Mouse (Mus musculus) liver, embryonic 12.5 days (tissue): Measurements from ENCODE around the gene Vps8. TPM values are rescaled to one million over a fixed set of nuclear protein-coding genes. Genes with fewer than 3 reads are reported as not detected.

Experiments used
- ATAC-seq: fragments of 200-750 bp; cut with Nextera tagmentation; 2 replicates; pipeline ENCODE4 v1.8.0; 2017; ENCODE audit warnings: moderate number of reproducible peaks, mild to moderate bottlenecking, moderate library complexity
- H3K27ac ChIP-seq: fragments of 300-500 bp; sonication (generic); 2 replicates; pipeline ENCODE4 v1.5.1; 2016; ENCODE audit warnings: mild to moderate bottlenecking
- H3K27me3 ChIP-seq: fragments of 300-500 bp; sonication (generic); replicated peaks from 2 replicates; pipeline ENCODE4 v1.6.1; 2016; ENCODE audit warnings: mild to moderate bottlenecking, moderate library complexity
- H3K36me3 ChIP-seq: fragments of 300-500 bp; sonication (generic); 2 replicates; pipeline ENCODE4 v1.6.1; 2016; ENCODE audit warnings: mild to moderate bottlenecking, moderate library complexity
- H3K4me1 ChIP-seq: fragments of 300-500 bp; sonication (generic); 2 replicates; pipeline ENCODE4 v1.6.1; 2016
- H3K4me2 ChIP-seq: fragments of 300-500 bp; sonication (generic); 2 replicates; pipeline ENCODE4 v1.6.1; 2016; ENCODE audit warnings: mild to moderate bottlenecking, moderate library complexity
- H3K4me3 ChIP-seq: fragments of 300-500 bp; sonication (generic); 2 replicates; pipeline ENCODE4 v1.5.1; 2016; ENCODE audit warnings: mild to moderate bottlenecking, moderate library complexity
- H3K9ac ChIP-seq: fragments of 300-500 bp; sonication (generic); 2 replicates; pipeline ENCODE4 v1.6.1; 2016; ENCODE audit warnings: mild to moderate bottlenecking, moderate library complexity
- H3K9me3 ChIP-seq: fragments of 300-500 bp; sonication (generic); replicated peaks from 2 replicates; pipeline ENCODE4 v1.6.1; 2016; ENCODE audit warnings: mild to moderate bottlenecking, moderate library complexity
- WGBS: fragments of 180-500 bp; shearing (Covaris S2); methylation state at CpG from one replicate; pipeline ENCODE4 v1.1.7; 2016; ENCODE audit not compliant: insufficient replicate concordance; 5-methylcytosine and 5-hydroxymethylcytosine counted together
- polyA plus RNA-seq: library from polyadenylated mRNA; unstranded; fragments of >200 nt; fragmentation: Nextera tagmentation; extraction: Ambion mirVana; gene quantifications from 2 replicates; pipeline ENCODE4 v1.2.1, GENCODE M21; 2016

Gene Vps8
- polyA plus RNA-seq, 1 experiment from 2014 or later: 10.0 TPM

DNA sequence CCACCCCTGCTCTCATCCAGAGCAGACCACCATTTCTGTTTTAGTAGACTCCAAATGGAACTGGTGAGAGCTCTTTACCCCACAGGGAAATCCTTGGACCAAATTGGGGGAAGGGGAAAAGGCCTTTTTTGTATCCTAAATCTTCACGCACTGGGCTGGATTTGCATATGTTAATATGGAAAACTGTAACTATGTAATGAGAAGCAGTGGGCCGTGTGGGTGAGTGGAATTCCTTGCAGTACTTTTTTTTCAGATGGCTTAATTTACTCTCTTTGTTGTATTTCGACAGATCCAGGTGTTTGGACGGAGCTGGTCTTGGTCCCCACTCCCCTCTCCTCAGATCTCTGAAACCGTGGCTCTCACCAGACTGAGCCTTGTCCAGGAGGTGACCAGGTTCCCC, 32.2 kb upstream of the Vps8 start:
- no peak overlapping the region for H3K9ac ChIP-seq
- H3K4me1 ChIP-seq: no peaks in the 10 kb centered on the region
- H3K27ac ChIP-seq: no peak overlapping the region
- 51% methylated on average over 5 of the region's 5 CpGs for WGBS
- H3K27me3 ChIP-seq: peaks cover 20% of the 10 kb centered on the region
- H3K36me3 ChIP-seq: no peaks in the 10 kb centered on the region
- no peak overlapping the region for H3K4me2 ChIP-seq
- no peak for ATAC-seq
- no peaks in the 10 kb centered on the region for H3K9me3 ChIP-seq
- no peak overlapping the region for H3K4me3 ChIP-seq

DNA sequence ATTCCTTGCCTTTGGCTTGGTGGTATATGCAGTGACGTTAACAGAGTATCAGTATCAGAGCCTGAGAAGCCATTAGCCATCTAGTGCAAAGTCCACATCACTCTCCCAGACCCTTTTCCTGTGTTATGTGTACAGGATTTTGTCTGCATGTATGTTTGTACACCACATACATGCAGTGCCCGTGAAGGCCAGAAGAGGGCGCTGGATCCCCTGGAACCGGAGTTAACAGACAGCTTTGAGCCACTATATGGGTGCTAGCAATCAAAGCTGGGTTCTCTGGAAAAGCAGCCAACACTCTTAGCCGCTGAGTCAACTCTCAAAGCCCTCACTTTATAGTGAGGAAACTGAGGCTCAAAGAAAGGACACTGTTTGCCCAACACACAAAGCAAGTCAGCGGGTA, 30.8 kb upstream of the Vps8 start:
- Histone ChIP-seq H3K9ac (no peak overlapping the region), H3K36me3 (no peaks in the 10 kb centered on the region), H3K27ac (no peak overlapping the region), H3K4me2 (no peak overlapping the region), H3K27me3 (peaks cover 17% of the 10 kb centered on the region), H3K4me1 (no peaks in the 10 kb centered on the region), H3K9me3 (no peaks in the 10 kb centered on the region), H3K4me3 (no peak overlapping the region)
- 55% methylated on average over 6 of the region's 6 CpGs for WGBS
- no peak for ATAC-seq

DNA sequence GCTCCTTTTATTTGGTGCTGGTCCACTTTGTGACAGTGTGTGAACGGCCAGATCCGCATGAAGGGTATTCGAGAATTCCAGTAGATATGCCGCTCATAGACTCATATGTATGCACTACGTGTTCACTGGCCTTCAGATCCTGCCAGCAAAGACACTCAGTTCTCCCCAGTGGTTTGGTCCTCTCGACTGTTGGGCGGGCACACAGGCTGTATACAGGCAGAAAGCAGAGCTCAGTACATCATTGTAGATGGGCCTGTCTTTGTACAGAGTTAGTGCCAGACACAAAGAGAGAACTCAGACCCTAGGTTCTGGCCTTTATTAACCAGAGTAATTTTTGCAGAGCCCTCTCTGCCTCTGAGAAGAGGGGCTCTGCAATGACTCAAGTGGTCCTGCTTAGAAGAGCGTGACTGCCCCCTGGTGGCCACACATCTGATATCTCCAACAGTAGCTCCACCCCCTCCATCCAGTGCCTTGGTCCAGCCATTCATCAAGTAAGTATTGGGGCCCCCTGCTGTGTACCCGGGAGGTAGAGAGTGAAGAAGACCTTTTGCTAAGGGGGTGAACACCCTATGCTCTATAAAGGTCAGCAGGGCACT, 30.3 kb upstream of the Vps8 start:
- Histone ChIP-seq H3K27me3 (peaks cover 17% of the 10 kb centered on the region), H3K4me3 (no peak overlapping the region), H3K4me1 (no peaks in the 10 kb centered on the region), H3K27ac (no peak overlapping the region), H3K4me2 (no peak overlapping the region), H3K36me3 (no peaks in the 10 kb centered on the region), H3K9ac (no peak overlapping the region), H3K9me3 (no peaks in the 10 kb centered on the region)
- 49% methylated on average over 9 of the region's 9 CpGs for WGBS
- ATAC-seq: peak; percentile 71

DNA sequence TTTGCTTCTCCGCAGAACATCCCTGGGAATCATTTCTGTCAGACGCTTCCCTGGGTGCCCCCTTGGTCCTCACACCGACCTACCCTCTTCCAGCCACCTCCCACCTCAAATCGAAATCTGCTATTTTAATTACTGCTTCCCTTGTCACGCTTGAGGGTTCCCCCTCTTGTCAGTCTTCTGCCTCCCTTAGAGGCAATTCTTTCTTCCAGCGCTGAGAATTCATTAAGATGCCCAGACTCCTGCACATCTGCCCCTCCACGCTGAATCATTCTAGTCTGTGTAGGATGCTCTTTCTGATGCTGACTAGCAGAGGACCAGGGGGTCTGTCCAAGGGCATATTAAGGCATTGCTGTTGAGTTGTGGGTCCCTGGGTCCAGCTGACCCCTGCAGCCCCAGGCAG, 27.4 kb upstream of the Vps8 start:
- Histone ChIP-seq H3K4me1 (0 out of 2 replicates have a peak, but pooled peaks cover 3% of the 10 kb centered on the region), H3K9me3 (no peaks in the 10 kb centered on the region), H3K27me3 (peaks cover 17% of the 10 kb centered on the region), H3K27ac (no peak overlapping the region), H3K36me3 (no peaks in the 10 kb centered on the region), H3K9ac (no peak overlapping the region), H3K4me3 (no peak overlapping the region), H3K4me2 (no peak overlapping the region)
- ATAC-seq: no peak
- 49% methylated on average over 7 of the region's 7 CpGs for WGBS

DNA sequence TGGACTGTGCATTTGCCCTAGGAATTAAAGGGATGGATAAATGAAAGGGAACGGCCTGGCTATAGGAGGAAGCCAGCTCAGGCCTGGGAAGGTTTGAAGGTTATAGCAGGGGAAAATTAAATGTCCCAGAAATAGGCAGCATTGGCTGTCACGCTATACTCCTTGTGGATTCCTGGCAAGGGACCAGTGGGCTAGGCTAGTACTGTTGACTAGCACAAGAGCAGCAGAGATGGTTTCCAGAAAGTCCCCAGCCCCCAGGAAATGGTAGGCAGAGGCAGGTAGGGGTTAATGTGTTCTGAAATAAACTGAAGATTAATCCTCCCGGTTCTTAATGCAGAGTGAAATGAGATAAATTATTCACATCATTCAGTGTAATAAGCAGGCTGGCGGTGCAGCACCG, 25.2 kb upstream of the Vps8 start:
- WGBS: 66% methylated on average over 5 of the region's 5 CpGs
- no peaks in the 10 kb centered on the region for H3K36me3 ChIP-seq
- H3K4me3 ChIP-seq: no peak overlapping the region
- H3K4me2 ChIP-seq: no peak overlapping the region
- ATAC-seq: no peak
- no peaks in the 10 kb centered on the region for H3K9me3 ChIP-seq
- no peak overlapping the region for H3K27ac ChIP-seq
- H3K9ac ChIP-seq: no peak overlapping the region
- H3K4me1 ChIP-seq: 0 out of 2 replicates have a peak, but pooled peaks cover 3% of the 10 kb centered on the region
- peaks cover 17% of the 10 kb centered on the region for H3K27me3 ChIP-seq

DNA sequence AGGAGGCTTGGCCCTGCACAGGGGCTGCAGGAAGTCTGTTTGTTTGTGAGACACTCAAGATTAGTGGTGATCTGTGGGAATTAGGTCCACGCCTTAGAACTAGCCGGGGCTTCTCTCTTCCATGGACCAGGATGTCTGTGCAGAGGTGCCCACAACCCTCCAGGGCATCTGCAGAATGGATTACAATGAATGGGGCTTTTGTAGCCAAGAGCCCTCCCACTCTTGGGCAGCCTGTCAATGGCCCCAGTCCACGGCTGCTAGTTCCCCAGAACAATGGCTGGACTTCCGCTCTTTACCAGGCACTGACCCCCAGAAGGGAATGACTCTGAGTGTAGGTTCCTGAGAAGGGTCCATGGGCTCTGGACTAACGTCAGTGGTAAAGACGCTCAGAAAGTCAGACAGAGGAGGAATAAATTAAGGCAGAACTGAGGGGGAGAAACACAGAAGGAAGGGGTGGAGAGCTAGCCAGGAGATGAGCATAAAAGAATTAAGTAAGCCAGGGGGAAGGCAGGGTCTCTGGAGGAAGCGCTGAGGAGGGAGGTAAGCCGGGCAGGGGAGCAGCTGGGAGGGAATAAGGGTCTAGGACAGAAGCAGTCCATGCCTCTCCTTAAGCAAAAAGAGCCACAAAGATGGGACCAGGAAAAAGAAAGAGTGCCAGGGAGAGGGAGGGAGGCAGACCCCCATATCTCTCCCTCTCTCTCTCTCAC, 24.4 kb upstream of the Vps8 start:
- H3K4me3 ChIP-seq: no peak overlapping the region
- no peak overlapping the region for H3K27ac ChIP-seq
- no peak overlapping the region for H3K4me2 ChIP-seq
- H3K4me1 ChIP-seq: 0 out of 2 replicates have a peak, but pooled peaks cover 3% of the 10 kb centered on the region
- no peak overlapping the region for H3K9ac ChIP-seq
- WGBS: 46% methylated on average over 8 of the region's 8 CpGs
- H3K9me3 ChIP-seq: no peaks in the 10 kb centered on the region
- no peaks in the 10 kb centered on the region for H3K36me3 ChIP-seq
- ATAC-seq: no peak
- peaks cover 18% of the 10 kb centered on the region for H3K27me3 ChIP-seq

DNA sequence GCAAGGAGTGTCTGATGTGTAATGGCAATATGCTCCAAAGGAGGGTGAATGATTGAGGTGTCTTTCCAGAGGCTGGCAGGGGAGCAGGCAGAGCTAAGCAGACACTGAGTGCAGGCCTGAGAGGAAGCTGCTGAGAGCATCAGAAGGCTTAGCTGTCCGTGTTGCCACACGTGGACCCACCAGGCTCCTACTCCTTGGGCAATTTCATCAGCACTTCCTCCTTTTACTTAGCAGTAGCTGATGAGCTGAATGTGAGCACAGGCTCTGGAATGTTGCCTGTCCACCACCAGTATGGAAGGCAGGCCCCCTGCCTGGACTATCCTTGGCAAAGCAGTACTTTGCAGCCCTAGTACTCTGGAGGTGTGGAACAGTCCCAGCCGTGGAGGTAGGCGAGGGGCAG, 23.0 kb upstream of the Vps8 start:
- 0 out of 2 replicates have a peak, but pooled peaks cover 3% of the 10 kb centered on the region for H3K4me1 ChIP-seq
- no peak for ATAC-seq

DNA sequence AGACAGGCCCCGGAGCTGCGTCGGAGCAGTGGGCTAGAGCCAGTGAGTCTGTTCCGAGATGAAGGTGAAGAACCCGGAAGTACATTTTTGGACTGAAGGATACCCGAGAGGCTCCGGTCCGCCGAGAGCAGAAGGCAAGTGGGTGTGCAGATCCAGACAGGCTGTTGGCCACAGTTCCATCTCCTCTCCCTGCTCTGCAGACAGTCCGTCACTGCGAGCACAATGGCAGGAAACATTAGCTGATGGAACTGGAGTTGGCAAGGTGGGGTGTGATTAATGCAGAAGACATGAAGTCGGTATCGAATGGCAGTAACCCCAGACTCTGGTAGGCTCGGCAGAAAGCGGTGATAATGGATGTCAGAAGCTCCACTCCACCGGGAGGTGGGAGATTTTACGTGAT, 20.9 kb upstream of the Vps8 start:
- H3K27me3 ChIP-seq: peaks cover 3% of the 10 kb centered on the region; the same call in 1 of the 2 replicates
- no peak overlapping the region for H3K4me3 ChIP-seq
- 0 out of 2 replicates have a peak, but pooled peaks cover 3% of the 10 kb centered on the region for H3K4me1 ChIP-seq
- H3K9me3 ChIP-seq: no peaks in the 10 kb centered on the region
- H3K27ac ChIP-seq: no peak overlapping the region
- H3K36me3 ChIP-seq: no peaks in the 10 kb centered on the region
- no peak for ATAC-seq
- H3K9ac ChIP-seq: no peak overlapping the region
- WGBS: 66% methylated on average over 17 of the region's 17 CpGs
- H3K4me2 ChIP-seq: no peak overlapping the region

More for the DNA sequence above, 23.0 kb upstream of the Vps8 start:
- no peak overlapping the region for H3K4me3 ChIP-seq
- no peaks in the 10 kb centered on the region for H3K36me3 ChIP-seq
- H3K9me3 ChIP-seq: no peaks in the 10 kb centered on the region
- no peak overlapping the region for H3K4me2 ChIP-seq
- peaks cover 8% of the 10 kb centered on the region for H3K27me3 ChIP-seq
- no peak overlapping the region for H3K9ac ChIP-seq
- 37% methylated on average over 4 of the region's 4 CpGs for WGBS
- no peak overlapping the region for H3K27ac ChIP-seq

DNA sequence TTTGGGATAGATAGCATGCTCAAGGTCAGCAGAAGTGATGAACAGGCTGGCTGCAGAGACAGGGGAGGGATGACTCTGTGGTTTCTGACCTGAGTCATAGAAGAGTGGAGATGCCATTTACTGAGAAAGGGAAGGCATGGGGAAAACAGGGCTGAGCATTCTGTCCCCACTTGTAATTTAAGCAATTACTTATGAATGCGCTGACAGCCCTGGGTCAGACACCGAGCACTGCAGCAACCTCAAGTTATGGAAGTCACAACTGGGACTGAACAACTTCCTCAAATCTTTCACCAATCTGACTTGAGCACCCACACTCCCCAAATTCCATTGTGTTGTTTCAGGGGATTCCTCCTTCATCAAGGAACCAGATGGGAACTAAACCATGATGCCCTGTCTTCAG, 19.5 kb upstream of the Vps8 start:
- Histone ChIP-seq H3K36me3 (no peaks in the 10 kb centered on the region), H3K27ac (no peak overlapping the region), H3K4me2 (no peak overlapping the region), H3K27me3 (peaks cover 3% of the 10 kb centered on the region; the same call in 1 of the 2 replicates), H3K4me1 (no peaks in the 10 kb centered on the region), H3K4me3 (no peak overlapping the region), H3K9me3 (no peaks in the 10 kb centered on the region), H3K9ac (no peak overlapping the region)
- 51% methylated on average over 2 of the region's 2 CpGs for WGBS
- ATAC-seq: no peak

DNA sequence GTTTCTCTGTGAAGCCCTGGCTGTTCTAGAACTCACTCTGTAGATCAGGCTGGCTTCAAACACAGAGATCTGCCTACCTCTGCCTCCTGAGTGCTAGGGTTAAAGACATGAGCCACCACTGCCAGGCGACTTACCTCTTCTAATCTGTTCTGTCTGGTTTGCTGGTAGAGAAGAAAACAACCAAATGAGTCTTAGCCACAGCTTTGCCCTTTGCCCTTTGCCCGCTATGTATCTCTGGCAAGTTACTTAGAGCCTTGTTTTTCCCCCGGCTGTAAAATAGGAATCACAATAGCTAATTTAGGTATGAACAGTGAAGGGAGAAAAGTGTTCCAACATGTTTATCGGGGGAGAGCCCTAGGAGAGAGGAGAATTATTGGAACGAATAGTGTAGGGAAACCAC, 18.3 kb upstream of the Vps8 start:
- H3K27ac ChIP-seq: no peak overlapping the region
- H3K36me3 ChIP-seq: no peaks in the 10 kb centered on the region
- WGBS: 57% methylated on average over 5 of the region's 5 CpGs
- H3K4me3 ChIP-seq: no peak overlapping the region
- H3K27me3 ChIP-seq: peaks cover 3% of the 10 kb centered on the region; the same call in 1 of the 2 replicates
- no peaks in the 10 kb centered on the region for H3K4me1 ChIP-seq
- no peak overlapping the region for H3K9ac ChIP-seq
- no peak overlapping the region for H3K4me2 ChIP-seq
- no peak for ATAC-seq
- H3K9me3 ChIP-seq: no peaks in the 10 kb centered on the region

DNA sequence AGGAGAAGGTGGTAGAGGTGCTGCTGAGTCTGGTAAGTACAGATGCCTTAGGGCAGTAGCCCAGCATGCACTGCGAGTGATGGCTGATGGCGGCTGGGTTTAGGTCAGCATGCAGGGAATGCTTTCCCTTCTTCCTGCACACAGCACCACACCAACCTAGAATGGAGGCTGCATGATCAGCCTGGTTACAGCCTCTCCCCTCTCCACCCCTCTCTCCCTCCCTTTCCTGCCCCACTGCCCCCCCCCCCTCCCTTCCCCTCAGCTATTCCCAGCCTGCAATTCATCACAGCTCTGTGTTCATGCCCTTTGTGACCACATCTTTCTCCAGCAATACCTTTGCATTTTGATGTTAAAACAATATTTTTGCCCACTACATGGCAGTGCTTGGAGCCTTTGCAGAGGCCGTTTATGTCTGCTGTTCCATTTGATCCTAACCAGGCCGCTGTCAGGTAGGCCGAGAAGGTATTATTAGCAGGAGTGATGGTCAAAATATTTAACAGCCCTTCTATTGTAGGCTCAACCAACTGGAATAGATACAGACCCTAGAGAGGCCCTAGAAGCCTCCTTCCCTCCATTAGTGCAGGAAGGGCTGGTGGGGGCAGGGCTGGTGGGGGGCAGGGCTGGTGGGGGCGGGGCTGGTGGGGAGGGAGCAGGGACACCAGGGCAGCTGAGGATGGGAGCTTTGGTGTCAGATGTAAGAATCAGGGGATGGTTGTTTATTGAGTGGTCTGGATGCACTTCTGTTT, 17.5 kb upstream of the Vps8 start:
- no peaks in the 10 kb centered on the region for H3K4me1 ChIP-seq
- no peak overlapping the region for H3K27ac ChIP-seq
- H3K4me2 ChIP-seq: no peak overlapping the region

DNA sequence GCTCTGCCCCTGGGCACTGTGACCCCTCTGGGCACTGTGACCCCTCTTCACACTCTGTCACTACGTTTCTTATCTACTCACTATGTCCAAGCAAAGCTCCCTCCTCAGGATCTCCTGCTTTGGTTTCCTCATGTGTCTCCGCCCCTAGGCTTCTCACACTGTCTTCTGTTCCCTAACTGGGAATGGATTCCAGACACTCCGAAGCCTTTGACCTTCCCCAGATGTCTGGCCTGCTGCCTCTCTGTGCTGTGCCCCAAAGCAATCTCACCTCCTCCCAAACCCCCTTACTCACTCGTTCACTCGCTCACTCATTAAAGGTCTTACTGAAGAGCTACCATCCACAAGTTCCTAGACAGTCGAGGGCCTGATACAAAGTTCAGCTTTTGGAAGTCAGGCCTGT, 16.8 kb upstream of the Vps8 start:
- no peak overlapping the region for H3K9ac ChIP-seq
- H3K4me2 ChIP-seq: no peak overlapping the region
- no peak overlapping the region for H3K27ac ChIP-seq
- WGBS: 43% methylated on average over 6 of the region's 6 CpGs
- no peaks in the 10 kb centered on the region for H3K4me1 ChIP-seq
- ATAC-seq: no peak
- H3K9me3 ChIP-seq: no peaks in the 10 kb centered on the region
- peaks cover 3% of the 10 kb centered on the region; the same call in 1 of the 2 replicates for H3K27me3 ChIP-seq
- no peaks in the 10 kb centered on the region for H3K36me3 ChIP-seq
- H3K4me3 ChIP-seq: no peak overlapping the region

More for the DNA sequence above, 17.5 kb upstream of the Vps8 start:
- no peak for ATAC-seq
- WGBS: 55% methylated on average over 6 of the region's 6 CpGs
- peaks cover 3% of the 10 kb centered on the region; the same call in 1 of the 2 replicates for H3K27me3 ChIP-seq
- no peak overlapping the region for H3K4me3 ChIP-seq
- no peaks in the 10 kb centered on the region for H3K36me3 ChIP-seq
- H3K9me3 ChIP-seq: no peaks in the 10 kb centered on the region
- H3K9ac ChIP-seq: no peak overlapping the region
